Mouse (Mus musculus): ENCODE measurements around the gene Lix1l. TPM values are rescaled to one million over a fixed set of nuclear protein-coding genes. Genes with fewer than 3 reads are reported as not detected.

Lix1l gene
- total RNA-seq (2017): 0.23 TPM in 1 of 2 replicates, not detected in the other

DNA sequence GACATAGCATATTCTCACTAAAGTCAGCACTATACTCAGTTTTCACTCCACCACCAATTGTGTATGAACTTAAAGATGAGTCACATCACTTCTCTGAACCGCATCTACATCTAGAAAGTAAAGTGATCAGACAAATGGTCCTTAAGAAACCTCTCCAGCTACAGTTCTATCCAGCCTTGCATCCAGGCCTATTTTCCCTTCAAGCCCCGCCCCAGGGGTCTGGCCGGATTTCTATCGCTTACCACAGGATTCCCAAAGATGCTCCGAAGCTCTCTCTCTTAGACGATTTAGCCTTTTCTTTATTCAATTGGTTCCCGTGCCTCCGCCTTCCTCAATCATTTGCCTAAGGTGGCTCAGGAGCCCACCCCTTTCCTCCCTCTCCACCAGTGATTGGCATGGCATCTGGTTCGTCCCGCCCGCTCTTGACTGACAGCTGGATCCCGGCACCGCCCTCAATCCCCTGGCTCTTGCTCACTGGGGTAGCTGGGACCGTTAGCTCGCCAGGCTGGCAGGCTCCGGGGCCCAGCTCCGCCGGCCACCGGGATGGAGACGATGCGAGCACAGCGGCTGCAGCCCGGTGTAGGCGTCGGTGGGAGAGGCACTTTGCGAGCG lies at the start of gene Lix1l:
Gene Lix1l (plus strand): TSS at position 511 of the 612 bp plus-strand sequence.
- ATAC-seq (ENCODE audit: extremely low read depth, insufficient number of reproducible peaks, low FRiP score, poor library complexity, severe bottlenecking): peak; percentile 88

DNA sequence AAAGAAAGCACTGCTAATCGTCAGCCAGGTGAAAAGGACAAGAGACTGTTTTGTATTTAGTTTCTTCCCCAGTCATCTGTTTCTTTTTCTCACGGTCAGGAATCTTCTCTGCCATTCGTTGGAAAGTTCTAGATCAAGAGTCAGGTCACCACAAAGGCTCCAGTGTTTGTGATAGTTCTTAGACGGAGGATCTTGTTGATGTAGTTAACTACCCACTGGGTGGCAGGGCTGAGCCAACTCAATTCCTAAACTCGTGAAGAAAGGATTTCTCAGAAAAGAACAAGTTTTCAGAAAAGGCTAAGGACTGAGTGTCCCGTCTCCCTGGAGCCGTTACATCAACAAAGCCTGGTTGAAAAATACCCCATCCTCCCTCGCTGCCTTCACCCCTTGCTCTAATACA lies 49.7 kb upstream of the Lix1l start:
- peak; percentile 71 for ATAC-seq (ENCODE audit: extremely low read depth, insufficient number of reproducible peaks, low FRiP score, poor library complexity, severe bottlenecking)

DNA sequence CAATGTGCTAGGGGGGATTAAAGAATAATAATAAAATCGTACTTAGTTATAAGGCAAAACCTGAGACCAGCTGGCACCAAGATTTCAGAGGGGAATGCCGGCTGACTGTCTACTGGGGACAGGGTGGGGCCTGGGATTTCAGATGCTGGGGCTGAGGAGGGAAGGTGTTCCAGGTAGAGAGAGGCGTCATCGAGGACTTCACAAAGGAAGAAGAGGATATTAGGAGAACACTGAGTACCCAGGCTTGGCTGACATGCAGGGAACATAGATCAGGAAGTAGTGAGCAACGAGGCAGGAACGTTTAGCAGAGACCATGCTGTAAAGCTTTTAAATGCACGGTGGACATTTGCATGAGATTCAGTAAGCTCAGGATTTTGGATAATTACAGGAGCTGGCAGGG lies 49.1 kb upstream of the Lix1l start:
- ATAC-seq (ENCODE audit: extremely low read depth, insufficient number of reproducible peaks, low FRiP score, poor library complexity, severe bottlenecking): no peak

DNA sequence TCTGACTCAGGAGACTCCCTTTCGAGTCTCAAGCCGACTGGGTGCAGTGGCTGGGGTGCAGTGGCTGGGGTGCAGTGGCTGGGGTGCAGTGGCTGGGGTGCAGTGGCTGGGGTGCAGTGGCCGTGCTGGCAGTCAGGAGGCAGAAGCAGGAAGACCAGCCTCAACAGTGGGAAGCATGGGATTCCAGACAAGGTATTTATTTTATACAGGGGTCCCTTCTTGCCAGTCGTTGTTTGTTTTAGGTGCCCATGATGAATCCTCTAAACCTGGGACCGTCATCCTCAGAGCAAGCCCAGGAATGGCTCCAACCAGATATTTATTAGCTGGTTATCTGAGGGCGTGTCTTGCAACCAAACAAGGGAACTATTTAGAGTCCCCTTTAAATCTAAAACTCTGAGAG lies 47.3 kb upstream of the Lix1l start:
- no peak for ATAC-seq (ENCODE audit: extremely low read depth, insufficient number of reproducible peaks, low FRiP score, poor library complexity, severe bottlenecking)

DNA sequence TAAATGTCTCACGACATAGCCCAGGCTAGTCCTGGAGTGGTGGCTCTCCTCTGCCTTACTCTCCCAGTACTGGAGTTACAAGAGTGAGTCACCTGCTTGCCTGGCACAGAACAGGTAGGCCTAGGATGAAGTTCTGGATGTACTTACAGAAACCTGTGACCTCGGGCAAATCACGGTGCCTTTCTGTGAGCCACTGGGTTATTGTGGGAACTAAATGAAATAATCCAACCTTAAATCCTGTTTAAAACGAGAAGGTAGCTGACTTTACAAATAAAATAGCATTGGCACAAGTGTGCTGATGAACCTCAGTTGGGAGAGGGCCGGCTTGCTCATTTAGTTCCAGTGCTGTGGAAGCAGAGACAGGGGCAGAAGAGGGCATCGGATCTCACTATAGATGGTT lies 46.7 kb upstream of the Lix1l start:
- no peak for ATAC-seq (ENCODE audit: extremely low read depth, insufficient number of reproducible peaks, low FRiP score, poor library complexity, severe bottlenecking)

DNA sequence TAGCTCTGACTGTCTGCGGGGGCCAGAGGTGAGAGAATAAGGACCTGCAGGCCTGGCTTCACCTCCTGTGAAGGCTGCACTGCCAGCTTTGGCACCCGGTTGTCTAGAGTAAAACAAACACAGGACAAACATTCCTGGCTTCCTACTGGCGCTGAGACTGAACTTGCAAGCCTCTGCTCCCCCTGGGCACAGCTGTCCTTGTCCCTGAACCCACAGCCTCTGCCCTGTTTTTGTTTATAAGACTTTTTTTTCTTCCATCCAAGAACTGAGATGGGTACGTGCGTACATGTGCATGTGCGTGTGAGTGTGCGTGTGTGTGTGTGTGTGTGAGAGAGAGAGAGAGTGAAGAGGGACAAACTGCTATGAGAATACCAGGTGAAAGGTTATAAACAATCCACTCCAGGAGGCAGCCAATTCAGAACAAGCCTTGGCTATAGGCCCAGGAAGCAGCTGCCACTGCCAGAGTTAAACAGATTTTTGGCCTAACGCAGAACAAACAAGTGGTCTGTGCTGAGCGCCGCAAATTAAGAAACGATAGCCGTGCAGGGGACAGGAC lies 45.8 kb upstream of the Lix1l start:
- no peak for ATAC-seq (ENCODE audit: extremely low read depth, insufficient number of reproducible peaks, low FRiP score, poor library complexity, severe bottlenecking)

DNA sequence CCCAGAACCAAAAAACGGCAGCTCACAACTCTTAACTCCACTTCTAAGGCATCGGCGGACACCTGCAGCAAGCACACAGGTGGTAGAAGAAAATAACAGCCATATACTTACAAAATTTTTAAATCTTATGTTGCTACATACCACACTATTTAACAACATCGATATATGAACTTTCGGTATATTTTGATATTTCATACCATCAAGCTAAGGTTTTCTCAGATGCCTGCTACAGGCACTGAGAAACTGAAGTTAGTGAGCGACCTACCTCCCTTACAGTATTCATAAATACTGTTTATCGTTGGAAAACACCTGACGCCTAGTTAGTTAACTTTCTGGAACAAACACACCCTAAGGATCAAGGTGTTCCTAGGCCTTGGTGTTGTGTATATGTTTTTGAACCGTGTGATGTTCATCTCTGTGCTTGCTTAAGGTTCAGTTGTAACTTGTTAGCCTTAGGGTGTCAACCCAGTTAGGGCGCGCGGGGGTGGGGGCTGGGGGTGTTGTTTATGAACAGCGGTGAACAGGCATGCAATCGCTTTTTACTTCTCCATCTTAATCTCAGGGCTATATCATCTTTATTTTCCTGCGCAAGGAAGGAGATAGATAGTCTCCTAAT lies 44.8 kb upstream of the Lix1l start:
- ATAC-seq (ENCODE audit: extremely low read depth, insufficient number of reproducible peaks, low FRiP score, poor library complexity, severe bottlenecking): no peak

DNA sequence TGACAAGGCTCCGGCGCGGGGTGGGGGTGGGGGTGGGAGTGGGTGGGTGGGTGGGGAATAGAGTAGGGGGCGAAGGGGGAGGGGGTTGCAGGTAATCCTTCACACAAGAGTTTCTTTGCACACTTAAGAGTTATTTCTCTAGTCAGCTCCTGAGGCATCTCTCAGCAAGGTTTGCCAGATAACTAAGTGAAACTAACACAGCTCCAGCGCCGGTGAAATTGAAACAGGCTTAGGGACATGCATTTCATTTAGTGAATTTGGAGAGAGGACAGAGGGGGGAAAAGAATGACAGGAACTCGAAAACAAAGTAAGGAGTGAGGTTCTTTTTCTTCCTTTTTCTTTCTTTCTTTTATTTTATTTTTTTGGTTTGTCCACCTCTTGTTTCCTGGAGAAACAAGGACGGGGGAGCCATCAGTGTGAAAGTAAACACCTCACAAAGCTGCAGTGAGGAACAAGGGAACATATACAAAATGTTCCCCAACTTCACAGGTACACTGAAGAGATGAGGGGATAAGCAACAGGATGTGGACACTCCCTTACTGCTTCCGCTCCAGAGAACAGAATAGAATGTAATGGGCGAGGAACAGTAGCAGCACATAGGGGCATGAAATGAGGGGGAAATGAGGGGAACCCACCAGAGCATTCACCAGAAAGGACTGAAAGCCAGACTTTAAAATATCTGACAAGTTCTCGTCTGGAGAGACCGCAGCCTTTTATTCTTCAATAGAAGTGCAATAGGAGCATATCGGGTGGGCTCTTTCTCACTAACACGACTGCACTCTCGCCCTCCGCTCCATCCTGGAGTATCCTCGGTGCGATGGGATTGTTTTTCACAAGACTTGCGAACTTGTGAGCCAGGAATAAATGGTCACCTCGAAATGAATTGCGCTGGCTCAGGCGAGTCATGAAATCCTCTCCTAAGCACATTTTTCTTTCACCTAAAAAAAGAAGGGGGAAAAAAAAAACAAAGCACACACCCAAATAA lies 44.0 kb upstream of the Lix1l start:
- no peak for ATAC-seq (ENCODE audit: extremely low read depth, insufficient number of reproducible peaks, low FRiP score, poor library complexity, severe bottlenecking)

DNA sequence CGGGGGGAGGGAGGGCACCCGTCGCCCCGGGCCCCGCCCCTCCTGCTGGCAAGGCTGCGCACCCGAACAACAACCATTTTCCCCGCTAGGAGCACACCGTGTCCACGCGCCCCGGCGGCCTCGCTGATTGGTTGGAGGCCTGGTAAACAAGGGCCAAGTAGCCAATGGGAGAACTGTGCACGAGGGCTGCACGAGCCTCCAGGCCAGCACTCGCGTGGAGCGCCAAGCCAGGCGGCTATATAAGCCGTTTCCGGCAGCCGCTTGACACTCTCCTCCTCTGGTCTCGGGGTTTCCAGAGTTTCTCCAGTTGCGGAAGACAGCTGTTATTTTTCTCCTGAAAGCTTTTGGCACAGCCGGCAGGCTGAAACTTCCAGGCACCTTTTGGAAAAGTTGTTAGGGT lies 43.3 kb upstream of the Lix1l start, which contains the start of gene Txnip:
Gene Txnip (plus strand): TSS at position 264 of the 400 bp plus-strand sequence.
- peak; percentile 95 for ATAC-seq (ENCODE audit: extremely low read depth, insufficient number of reproducible peaks, low FRiP score, poor library complexity, severe bottlenecking)

DNA sequence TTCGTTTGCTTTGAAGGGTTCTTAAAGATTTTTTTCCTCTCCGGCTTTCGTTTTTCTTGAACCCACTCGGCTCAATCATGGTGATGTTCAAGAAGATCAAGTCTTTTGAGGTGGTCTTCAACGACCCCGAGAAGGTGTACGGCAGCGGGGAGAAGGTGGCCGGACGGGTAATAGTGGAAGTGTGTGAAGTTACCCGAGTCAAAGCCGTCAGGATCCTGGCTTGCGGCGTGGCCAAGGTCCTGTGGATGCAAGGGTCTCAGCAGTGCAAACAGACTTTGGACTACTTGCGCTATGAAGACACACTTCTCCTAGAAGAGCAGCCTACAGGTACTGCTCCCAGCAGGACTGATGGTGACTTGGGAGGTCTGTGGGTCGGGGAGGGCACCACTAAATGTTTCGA lies 42.8 kb upstream of the Lix1l start:
- ATAC-seq (ENCODE audit: extremely low read depth, insufficient number of reproducible peaks, low FRiP score, poor library complexity, severe bottlenecking): no peak

DNA sequence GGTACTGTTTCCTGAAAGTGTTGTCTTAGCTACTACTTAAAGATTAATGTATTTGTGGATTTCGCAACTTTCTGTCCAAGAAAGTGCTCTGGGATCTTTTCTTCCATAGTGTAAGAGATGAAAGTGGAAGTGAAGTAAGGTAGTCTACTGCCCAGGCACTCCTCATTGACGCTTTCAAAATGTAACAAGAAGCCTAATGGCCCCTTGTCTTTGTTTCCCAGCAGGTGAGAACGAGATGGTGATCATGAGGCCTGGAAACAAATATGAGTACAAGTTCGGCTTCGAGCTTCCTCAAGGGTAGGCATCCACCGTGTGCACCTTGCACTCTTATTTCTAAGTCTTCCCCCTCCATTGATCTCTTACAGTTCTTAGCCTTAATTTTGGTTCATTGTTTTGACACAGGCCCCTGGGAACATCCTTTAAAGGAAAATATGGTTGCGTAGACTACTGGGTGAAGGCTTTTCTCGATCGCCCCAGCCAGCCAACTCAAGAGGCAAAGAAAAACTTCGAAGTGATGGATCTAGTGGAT lies 42.2 kb upstream of the Lix1l start:
- no peak for ATAC-seq (ENCODE audit: extremely low read depth, insufficient number of reproducible peaks, low FRiP score, poor library complexity, severe bottlenecking)

DNA sequence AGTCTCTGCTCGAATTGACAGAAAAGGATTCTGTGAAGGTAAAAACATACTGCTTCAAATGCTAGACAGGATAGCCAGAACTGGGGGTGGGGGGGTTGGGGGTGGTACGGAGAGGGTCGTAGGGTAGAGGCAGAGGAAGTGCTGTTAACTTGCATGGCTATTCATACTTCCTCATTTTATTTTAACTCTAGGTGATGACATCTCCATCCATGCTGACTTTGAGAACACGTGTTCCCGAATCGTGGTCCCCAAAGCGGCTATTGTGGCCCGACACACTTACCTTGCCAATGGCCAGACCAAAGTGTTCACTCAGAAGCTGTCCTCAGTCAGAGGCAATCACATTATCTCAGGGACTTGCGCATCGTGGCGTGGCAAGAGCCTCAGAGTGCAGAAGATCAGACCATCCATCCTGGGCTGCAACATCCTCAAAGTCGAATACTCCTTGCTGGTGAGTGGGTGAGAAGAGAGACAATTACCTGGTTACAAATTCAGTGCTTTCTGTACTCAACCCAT lies 41.5 kb upstream of the Lix1l start:
- ATAC-seq (ENCODE audit: extremely low read depth, insufficient number of reproducible peaks, low FRiP score, poor library complexity, severe bottlenecking): peak; percentile 10; the same call in 1 of the 2 replicates

DNA sequence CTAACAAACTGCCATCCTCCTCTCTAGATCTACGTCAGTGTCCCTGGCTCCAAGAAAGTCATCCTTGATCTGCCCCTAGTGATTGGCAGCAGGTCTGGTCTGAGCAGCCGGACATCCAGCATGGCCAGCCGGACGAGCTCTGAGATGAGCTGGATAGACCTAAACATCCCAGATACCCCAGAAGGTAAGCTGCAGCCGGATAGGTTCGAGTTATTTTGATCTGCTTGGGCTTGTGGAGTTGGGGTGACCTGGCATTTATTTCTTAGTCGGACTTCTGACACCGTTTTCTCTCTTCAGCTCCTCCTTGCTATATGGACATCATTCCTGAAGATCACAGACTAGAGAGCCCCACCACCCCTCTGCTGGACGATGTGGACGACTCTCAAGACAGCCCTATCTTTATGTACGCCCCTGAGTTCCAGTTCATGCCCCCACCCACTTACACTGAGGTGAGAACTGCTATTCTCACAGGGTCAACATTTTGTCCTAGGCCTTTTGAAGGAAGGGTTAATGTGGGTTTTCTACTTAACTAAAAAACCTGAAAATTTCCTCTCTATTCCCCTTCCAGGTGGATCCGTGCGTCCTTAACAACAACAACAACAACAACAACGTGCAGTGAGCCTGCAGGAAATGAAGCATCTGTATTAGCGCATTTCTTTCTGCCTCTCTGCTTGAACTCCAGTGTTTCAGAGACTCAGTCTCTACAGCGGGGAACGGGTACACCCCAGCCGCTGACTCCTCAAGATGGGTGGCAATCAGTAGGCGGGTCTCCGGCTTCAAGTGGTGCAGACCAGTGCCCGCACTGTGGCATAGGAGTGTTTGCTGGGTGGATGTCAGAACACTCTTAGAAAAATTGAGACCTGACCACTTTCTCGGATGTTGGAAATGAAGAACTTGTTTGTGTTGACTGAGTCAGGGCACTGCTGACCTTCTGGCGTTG lies 40.8 kb upstream of the Lix1l start:
- no peak for ATAC-seq (ENCODE audit: extremely low read depth, insufficient number of reproducible peaks, low FRiP score, poor library complexity, severe bottlenecking)

DNA sequence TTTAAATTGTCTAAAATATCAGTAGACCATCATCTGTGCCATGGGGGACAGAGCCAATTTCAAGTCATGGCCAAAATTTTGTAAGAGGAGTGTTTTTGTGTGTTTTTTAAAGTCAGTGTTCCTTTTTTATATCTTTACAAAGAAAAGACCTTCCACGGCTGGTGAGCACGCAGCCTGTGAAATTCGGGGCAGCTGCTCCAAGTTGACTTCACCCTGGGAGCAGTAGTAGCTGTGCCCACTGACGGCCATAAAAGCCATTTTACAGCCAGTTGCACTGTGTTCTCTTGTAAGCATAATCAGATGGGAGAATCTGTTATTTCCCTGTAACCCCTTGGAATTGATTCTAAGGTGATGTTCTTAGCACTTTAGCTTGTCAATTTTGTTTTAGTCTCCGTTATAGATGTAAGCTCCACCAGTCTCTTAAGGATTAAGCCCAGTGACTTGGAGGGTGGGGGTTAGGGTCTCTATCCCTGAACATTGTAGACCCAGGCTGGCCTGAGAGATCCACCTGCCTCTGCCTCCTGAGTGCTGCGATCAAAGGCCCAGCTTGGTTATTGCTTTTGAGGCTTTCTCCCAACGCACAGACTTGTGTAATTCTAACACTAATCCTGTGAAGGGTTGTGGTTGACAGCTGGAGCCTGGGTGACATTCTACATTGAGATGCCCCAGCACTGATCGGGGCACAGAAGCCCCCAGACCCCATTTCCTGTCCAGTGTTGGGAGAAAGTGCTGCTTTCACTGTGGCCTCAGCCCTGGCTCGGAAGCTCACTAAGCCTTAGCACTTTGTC lies 39.9 kb upstream of the Lix1l start:
- no peak for ATAC-seq (ENCODE audit: extremely low read depth, insufficient number of reproducible peaks, low FRiP score, poor library complexity, severe bottlenecking)

DNA sequence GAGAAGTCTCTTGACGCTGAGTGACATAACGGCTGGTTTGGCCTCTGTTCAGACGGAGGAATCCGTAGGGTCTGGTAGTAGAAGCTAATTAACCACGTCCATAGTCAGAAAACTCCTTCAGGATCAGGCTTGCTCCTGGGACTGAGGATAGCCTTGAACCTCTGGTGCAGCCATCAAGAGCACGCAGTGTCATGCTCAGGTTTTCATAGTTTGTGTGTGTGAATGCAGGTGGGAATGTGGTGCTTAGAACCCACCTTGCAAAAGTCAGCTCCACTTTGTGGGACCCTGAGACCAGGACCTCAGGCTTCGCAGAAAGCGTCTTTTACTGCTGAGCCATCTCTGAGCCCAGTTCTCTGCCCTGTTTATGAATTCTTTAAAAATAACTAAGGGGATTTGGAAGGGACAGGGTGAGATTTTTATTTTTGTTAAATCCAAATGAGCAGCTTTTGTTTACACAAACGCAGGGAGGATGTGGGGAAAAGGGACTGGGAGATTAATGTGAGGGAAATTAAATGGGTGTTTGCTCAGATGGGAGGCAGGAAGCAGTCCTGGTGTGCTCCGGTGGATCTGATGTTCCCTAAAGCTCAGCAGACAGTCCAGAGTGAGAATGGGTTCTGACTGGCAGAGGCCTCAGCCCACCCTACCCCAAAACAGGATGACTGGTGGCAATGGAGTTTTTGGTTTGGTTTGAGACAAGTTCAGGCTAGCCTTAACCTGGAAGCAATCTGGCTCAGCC lies 38.8 kb upstream of the Lix1l start:
- ATAC-seq (ENCODE audit: extremely low read depth, insufficient number of reproducible peaks, low FRiP score, poor library complexity, severe bottlenecking): no peak

DNA sequence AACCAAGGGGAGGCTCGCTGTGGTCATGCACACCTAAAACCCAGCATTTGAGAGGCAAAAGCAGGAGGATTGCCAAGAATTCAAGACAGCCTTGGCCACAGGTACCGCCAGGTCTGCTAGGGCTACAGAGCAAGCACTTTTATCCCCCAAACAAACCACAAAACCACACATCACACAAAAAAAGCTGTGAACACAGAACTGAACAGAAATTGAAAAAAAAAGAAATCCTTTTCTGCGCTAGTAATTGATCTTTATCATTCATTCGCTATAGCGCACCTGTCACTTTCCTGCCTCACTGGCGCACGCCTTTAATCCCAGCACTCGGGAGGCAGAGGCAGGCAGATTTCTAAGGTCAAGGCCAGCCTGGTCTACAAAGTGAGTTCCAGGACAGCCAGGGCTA lies 37.7 kb upstream of the Lix1l start:
- no peak for ATAC-seq (ENCODE audit: extremely low read depth, insufficient number of reproducible peaks, low FRiP score, poor library complexity, severe bottlenecking)

All from neutrophil, adult 5-6 weeks (primary cell).